Mouse (Mus musculus) kidney, postnatal 14 days (tissue): Measurements from ENCODE around the gene Zcchc12.
A peak's percentile ranks its signal among the peaks of the same experiment; 100 is the strongest.

Source experiments
- DNase-seq: peaks from one replicate; pipeline ENCODE4 v3.0.0; 2022; ENCODE audit warnings: mixed read lengths

Zcchc12 gene

GRCm38 (mm10) chrX:36195736-36196525, at the start of gene Zcchc12:
Zcchc12 (plus strand) TSS chrX:36195904.
- DNase-seq = peak; percentile 12

- no peak for DNase-seq
These were observed 49.0 kb upstream of the Zcchc12 start for GRCm38 (mm10) chrX:36146746-36147145.

- DNase-seq = no peak
These were observed 45.6 kb upstream of the Zcchc12 start for GRCm38 (mm10) chrX:36150100-36150499.

GRCm38 (mm10) chrX:36156677-36157076, 39.0 kb upstream of the Zcchc12 start:
- DNase-seq = no peak

- peak; percentile 32 for DNase-seq
These were observed 34.1 kb upstream of the Zcchc12 start for GRCm38 (mm10) chrX:36161567-36161966.

GRCm38 (mm10) chrX:36183625-36184024, 12.1 kb upstream of the Zcchc12 start:
- DNase-seq = peak; percentile 49

GRCm38 (mm10) chrX:36186036-36186435, 9.7 kb upstream of the Zcchc12 start:
- no peak for DNase-seq

GRCm38 (mm10) chrX:36186443-36186842, 9.3 kb upstream of the Zcchc12 start:
- no peak for DNase-seq

GRCm38 (mm10) chrX:36193951-36194350, 1.8 kb upstream of the Zcchc12 start:
- DNase-seq = no peak

GRCm38 (mm10) chrX:36209554-36209953, 13.8 kb downstream of the Zcchc12 start:
- DNase-seq = no peak

- peak; percentile 14 for DNase-seq
These were observed 15.5 kb downstream of the Zcchc12 start for GRCm38 (mm10) chrX:36211216-36211615.

GRCm38 (mm10) chrX:36221366-36221765, 25.7 kb downstream of the Zcchc12 start:
- no peak for DNase-seq

GRCm38 (mm10) chrX:36225777-36226176, 30.1 kb downstream of the Zcchc12 start:
- peak; percentile 80 for DNase-seq

- DNase-seq = peak; percentile 52
These were observed 30.9 kb downstream of the Zcchc12 start for GRCm38 (mm10) chrX:36226577-36226976.

- DNase-seq = peak; percentile 17
These were observed 33.2 kb downstream of the Zcchc12 start for GRCm38 (mm10) chrX:36228861-36229260.

GRCm38 (mm10) chrX:36229273-36229672, 33.6 kb downstream of the Zcchc12 start:
- peak; percentile 6 for DNase-seq

- DNase-seq = no peak
These were observed 39.9 kb downstream of the Zcchc12 start for GRCm38 (mm10) chrX:36235652-36236051.
